Mouse (Mus musculus) fibroblast of lung, adult 2 months (primary cell): ENCODE results near the gene Map3k12.
A peak's percentile ranks its signal among the peaks of the same experiment; 100 is the strongest.

Source experiments
- DNase-seq: peaks from one replicate; pipeline ENCODE4 v3.0.0-alpha.2; 2011; ENCODE audit warnings: low read depth

The Map3k12 gene

GRCm38 (mm10) chr15:102519211-102520141 lies 2.6 kb upstream of the Map3k12 start:
- DNase-seq, result no peak

GRCm38 (mm10) chr15:102518859-102519201 lies 2.0 kb upstream of the Map3k12 start:
- no peak for DNase-seq

- peak; percentile 100 for DNase-seq
These were observed 1.4 kb upstream of the Map3k12 start, which contains the start of gene Tarbp2 for GRCm38 (mm10) chr15:102517976-102518858. Tarbp2 (plus strand) TSS chr15:102518192.

DNA sequence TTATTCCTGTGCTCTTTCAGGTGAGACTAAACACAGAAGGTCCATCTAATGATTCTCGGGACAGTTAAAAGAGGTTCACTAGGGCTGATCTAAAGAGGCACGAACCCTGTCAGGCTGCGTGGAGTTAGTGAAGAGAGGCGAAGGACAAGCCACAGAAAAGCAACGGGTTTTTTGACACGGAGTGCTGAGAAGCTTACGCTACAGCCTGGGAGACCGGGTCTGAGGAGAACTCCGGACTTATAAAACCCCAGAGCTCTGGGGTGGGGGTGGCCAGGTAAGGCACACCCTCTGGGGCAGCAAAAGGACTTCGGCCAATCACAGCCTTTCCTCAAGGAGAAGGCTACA lies 739 bp upstream of the Map3k12 start:
- DNase-seq, result no peak

- DNase-seq, result no peak
These were observed 571 bp downstream of the Map3k12 start for GRCm38 (mm10) chr15:102516293-102516692.

GRCm38 (mm10) chr15:102515791-102516190 lies 1.1 kb downstream of the Map3k12 start:
- DNase-seq, result no peak

DNA sequence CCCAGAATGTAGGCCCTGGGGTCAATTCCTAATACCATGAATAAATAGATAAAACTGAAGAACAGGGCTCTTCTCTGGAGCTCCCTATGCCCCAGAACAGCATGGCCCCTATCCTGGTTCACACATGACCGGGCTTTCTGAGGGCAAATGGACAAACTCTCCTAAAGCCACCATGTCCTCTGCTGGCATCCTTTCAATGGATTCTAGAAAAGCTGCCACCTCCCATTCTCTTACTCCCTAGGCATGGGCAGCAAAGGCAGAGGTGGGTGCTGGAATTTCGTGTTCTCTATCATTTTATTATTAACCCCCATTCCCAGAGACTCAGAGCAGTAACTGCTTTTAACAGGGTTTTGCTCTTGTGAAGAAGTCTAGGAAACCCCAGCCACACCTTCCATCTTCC lies 1.6 kb downstream of the Map3k12 start:
- no peak for DNase-seq

GRCm38 (mm10) chr15:102513004-102513403 lies 3.9 kb downstream of the Map3k12 start:
- DNase-seq, result no peak

DNA sequence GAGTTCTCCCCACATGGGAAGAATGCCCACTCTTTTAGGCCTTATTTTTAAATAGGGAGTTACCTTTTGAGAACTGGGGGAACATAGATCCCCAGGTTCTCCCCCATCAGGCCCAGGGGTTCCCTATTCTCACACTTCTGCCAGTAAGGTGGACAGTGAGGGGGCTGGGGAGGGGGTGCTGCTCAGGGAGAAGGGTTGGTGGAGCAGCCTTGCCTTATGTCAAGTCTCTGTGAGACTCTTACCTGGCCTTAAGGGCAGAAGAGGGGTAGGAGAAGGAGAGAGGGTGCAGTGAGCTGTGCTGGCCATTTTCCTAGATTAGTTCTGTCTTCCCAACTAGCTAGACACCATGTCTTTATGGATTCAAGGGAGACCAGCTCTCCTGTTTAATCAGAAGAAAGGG lies 4.4 kb downstream of the Map3k12 start:
- DNase-seq, result no peak

DNA sequence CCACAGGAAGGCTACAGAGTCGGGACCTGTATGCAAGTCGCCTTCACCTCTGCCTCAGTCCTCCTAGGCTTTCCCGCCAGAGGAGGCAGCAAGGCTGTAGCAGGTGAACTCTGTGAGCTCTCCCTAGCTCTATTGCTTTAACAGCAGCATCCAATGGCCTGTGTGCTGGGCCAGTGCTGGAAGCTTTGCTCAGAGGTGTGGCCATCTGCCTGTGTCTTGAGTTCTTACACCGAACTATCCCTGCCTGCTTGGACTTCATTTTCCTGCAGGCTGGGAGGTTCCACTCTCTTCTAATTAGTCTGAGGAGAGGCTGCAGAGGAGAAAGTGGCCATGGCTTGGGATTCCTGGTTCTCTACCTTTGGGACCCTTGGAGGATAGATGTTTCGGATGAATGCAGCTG lies 4.9 kb downstream of the Map3k12 start:
- no peak for DNase-seq

DNA sequence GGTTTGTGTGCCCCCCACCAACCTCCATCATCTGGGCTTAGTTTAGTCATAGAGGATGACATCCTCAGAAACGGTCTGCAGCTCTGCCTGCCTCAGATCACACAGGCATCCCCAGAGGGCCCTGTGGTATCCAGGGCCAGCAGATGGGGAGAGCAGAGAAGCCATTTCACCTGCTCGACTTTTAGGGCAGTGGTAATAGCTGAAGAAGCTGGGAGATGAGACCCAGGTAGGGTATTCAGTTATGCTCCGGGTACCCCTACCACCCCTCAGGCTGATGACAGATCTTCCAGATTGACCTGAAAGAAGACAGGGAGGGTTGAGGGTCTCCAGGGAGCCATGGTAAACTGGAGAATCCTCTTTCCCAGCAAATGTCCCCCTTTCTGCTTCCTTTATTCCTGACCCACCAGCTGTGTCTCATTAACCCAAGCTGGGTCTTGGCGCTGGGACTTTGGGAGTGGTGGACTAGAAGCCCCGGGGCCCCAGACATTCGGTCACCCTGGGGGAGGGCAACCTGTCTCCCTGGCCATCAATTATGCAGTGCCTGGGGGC lies 5.5 kb downstream of the Map3k12 start:
- DNase-seq, result no peak

GRCm38 (mm10) chr15:102510590-102511284 lies 6.1 kb downstream of the Map3k12 start:
- peak; percentile 46 for DNase-seq

- DNase-seq, result no peak
These were observed 6.8 kb downstream of the Map3k12 start for GRCm38 (mm10) chr15:102510110-102510509.

DNA sequence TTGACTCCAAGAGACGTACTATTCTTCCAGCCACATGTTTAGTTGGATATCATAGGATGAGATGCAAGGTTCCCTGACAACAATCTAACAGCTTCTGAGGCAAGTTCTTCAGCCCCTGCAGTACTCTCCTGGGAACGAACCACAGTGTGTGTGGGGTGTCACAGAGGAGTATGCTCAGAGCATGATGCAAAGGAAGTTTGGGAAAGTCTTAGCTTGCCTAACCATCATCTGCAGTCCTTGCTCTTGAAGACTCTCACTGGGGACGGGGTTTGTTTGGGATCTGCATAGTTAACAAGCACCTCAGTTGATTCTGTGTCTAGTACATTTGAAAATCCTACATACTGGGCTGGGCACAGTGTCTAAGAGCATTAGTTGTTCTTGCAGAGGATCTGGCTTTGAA lies 8.5 kb downstream of the Map3k12 start:
- DNase-seq, result no peak

GRCm38 (mm10) chr15:102507561-102507960 lies 9.3 kb downstream of the Map3k12 start:
- DNase-seq, result no peak

DNA sequence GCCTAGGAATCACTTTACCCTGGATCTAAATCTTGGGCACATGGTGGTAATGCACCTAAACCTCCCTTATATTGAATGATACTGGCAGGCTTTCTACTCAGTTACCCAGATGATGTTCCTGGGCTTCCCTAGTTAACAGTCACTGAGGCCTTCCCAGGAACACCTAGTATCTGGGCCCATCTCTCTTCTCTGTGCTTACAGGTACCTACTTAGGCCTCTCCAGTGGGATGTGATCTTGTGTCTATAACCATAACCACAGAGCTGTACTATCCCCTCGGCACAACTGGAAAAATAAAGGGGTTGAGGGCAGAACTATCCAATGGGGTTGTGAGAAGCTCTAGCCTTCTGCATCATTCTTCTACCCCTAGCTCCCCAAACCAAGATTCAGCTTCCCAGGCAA lies 10.0 kb downstream of the Map3k12 start:
- no peak for DNase-seq

- no peak for DNase-seq
These were observed 10.4 kb downstream of the Map3k12 start for GRCm38 (mm10) chr15:102506464-102506830.

DNA sequence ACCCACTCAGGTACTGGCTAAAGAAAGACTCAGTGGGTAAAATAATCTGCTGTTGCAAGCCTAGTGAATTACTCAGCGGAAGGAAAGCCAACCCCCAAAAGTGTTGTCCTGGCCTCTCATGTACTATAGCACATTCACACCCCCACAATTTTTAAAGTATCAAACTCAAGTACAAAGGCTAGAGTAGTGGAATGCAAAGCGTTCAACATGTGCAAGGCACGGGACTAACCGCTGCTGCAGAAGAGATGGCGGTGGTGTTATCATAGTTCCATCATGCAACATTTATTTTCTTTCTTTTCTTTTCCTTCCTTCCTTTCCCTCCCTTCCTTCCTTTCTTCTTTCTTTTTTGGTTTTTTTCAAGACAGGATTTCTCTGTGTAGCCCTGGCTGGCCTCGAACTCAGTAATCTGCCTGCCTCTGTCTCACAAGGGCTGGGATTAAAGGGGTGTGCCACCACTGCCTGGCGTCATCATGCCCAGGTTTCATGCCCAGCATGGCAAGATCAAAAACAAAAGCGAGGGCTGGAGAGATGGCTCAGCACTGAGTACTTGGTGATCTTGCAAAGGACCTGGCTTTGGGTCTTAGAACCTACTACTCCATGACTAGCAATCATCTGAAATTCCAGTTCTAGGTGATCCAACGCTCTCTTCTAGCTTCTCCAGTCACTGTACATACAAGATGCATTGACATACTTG lies 10.9 kb downstream of the Map3k12 start:
- no peak for DNase-seq

DNA sequence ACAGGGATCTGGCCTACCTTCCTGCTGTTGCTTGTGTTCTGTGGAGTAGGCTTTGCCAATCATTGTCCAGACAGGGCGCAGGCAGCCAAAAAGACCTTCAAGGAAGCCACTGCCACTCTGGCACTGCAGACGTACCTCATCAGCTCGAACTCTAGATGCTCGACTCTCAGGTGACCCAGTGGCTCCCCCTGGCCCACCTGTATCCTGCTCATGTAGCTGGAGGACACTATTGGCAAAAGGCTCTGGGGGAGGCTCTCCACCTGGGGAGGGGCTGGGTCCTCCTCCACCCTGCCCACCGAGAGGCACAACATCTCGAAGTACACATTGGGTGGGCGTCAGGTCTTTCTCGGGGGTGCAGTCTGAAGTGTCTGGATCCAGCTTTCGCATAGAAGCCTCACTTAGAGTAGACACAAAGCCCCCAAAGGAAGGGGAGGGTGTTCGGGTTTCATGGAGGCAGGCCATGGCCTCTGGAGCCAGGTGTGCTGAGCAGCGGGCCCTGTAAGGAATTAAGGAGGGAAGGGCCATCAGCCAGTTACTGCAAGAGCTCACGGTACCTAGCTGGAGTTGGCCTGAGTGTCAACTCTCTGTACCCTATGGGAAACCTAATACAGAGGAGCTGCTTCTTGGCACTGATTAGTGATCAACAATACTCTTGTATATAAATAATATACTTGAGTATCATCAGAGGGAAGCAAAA lies 11.6 kb downstream of the Map3k12 start:
- no peak for DNase-seq

GRCm38 (mm10) chr15:102503924-102504782 lies 12.7 kb downstream of the Map3k12 start:
- DNase-seq, result no peak
